Mouse (Mus musculus) embryo, embryonic 9.5 days (tissue): ENCODE measurements at regions not wholly inside any gene's neighbourhood (a gene's known extent, or its start where the extent isn't known, plus 50 kb on each side); places are given as distances from the start of the nearest gene placed in this dataset.

ENCODE experiments used
- DNase-seq: peaks from one replicate; pipeline ENCODE4 v3.0.0-alpha.2; 2017; ENCODE audit errors: extremely low spot score

- no peak for DNase-seq
Observed at GRCm38 (mm10) chr9:40617676-40618062, 52.7 kb upstream of the Gm21915 start.

GRCm38 (mm10) chr9:40617036-40617675, 53.3 kb upstream of the Gm21915 start:
- peak; percentile 59 for DNase-seq

GRCm38 (mm10) chr9:40616426-40617035, 53.9 kb upstream of the Gm21915 start:
- DNase-seq = peak; percentile 84

- DNase-seq = no peak
Observed at GRCm38 (mm10) chr9:40615891-40616290, 54.5 kb upstream of the Gm21915 start.

GRCm38 (mm10) chr9:40614071-40614470, 56.3 kb upstream of the Gm21915 start:
- DNase-seq = no peak

GRCm38 (mm10) chr9:40613182-40613581, 57.2 kb upstream of the Gm21915 start:
- DNase-seq = no peak

GRCm38 (mm10) chr9:40612755-40613154, 57.7 kb upstream of the Gm21915 start:
- DNase-seq = no peak

GRCm38 (mm10) chr9:40612312-40612711, 58.1 kb upstream of the Gm21915 start:
- no peak for DNase-seq

- DNase-seq = no peak
Observed at GRCm38 (mm10) chr9:40611626-40612025, 58.8 kb upstream of the Gm21915 start.

- DNase-seq = no peak
Observed at GRCm38 (mm10) chr9:40608596-40608995, 61.8 kb upstream of the Gm21915 start.

- DNase-seq = no peak
Observed at GRCm38 (mm10) chr9:40607941-40608340, 62.5 kb upstream of the Gm21915 start.

GRCm38 (mm10) chr9:40603521-40603920, 66.9 kb upstream of the Gm21915 start:
- DNase-seq = no peak

- no peak for DNase-seq
Observed at GRCm38 (mm10) chr9:40598431-40598831, 67.2 kb upstream of the Gramd1b start.

GRCm38 (mm10) chr9:40587421-40587820, 56.2 kb upstream of the Gramd1b start:
- DNase-seq = no peak

- DNase-seq = no peak
Observed at GRCm38 (mm10) chr9:40586581-40586980, 55.4 kb upstream of the Gramd1b start.

GRCm38 (mm10) chr9:40583554-40583953, 52.4 kb upstream of the Gramd1b start:
- DNase-seq = peak; percentile 61

- no peak for DNase-seq
Observed at GRCm38 (mm10) chr9:40581854-40582253, 50.7 kb upstream of the Gramd1b start.
